Mouse (Mus musculus): ENCODE measurements at regions not wholly inside any gene's neighbourhood (a gene's known extent, or its start where the extent isn't known, plus 50 kb on each side); places are given as distances from the start of the nearest gene placed in this dataset.

GRCm38 (mm10) chr14:103929734-103930364 lies 85.6 kb upstream of the Ednrb start:
- no peak for DNase-seq

- peak in 1 of 2 experiments; percentile 38 for DNase-seq
Measured at GRCm38 (mm10) chr14:103929155-103929729, 85.0 kb upstream of the Ednrb start.

- no peak for DNase-seq
Measured at GRCm38 (mm10) chr14:103920169-103920568, 76.0 kb upstream of the Ednrb start.

- DNase-seq: no peak
Measured at GRCm38 (mm10) chr14:103919380-103919779, 75.2 kb upstream of the Ednrb start.

- no peak for DNase-seq
Measured at GRCm38 (mm10) chr14:103913453-103913852, 69.3 kb upstream of the Ednrb start.

- no peak for DNase-seq
Measured at GRCm38 (mm10) chr14:103911707-103912106, 67.5 kb upstream of the Ednrb start.

- DNase-seq: no peak
Measured at GRCm38 (mm10) chr14:103911280-103911679, 67.1 kb upstream of the Ednrb start.

GRCm38 (mm10) chr14:103906417-103907070 lies 62.3 kb upstream of the Ednrb start:
- DNase-seq: no peak

- DNase-seq: no peak
Measured at GRCm38 (mm10) chr14:103900817-103901216, 56.6 kb upstream of the Ednrb start.

GRCm38 (mm10) chr14:103899111-103899814 lies 55.1 kb upstream of the Ednrb start:
- peak; percentile 5 to 8 for DNase-seq

- DNase-seq: peak in 1 of 2 experiments; percentile 4
Measured at GRCm38 (mm10) chr14:103898689-103899088, 54.5 kb upstream of the Ednrb start.

GRCm38 (mm10) chr14:103895261-103895660 lies 51.1 kb upstream of the Ednrb start:
- DNase-seq: no peak

Data from kidney, adult 8-10 months (tissue).